ENCODE assay signal across 13 mouse cellular contexts in the genomic region with DNA sequence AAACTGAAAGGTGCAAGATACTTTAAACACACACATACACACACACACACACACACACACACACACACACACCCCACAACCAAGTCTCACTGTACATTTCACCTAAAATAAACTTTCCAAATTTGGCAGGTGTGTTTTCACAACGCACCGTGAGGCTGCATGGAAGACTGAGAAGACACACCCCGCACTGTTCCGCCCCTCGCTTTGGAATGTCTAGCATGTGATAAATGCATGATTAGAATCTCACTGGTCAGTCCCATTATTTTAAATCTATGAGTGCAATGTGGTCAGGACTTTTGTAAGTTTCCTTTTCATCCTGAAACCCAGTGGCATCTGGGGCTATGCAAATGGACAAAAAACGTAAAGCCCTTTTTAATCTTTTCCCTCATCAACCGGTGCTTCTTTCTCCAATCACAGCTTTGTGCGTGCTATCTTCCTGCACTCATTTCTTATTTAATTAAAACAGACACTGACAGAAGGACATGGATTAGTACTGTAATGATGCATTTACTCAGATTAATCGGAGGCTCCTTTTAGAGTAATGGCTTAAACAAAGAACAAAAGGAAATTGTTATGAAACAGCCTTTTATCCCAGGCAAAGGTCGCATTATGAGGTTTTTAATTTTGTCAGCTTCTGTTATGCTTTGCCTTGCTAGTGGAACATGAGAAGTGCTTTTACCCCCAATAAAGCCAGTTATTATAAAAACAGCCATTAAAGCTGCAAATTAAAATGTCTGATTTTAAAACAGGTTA.
A peak's percentile ranks its signal among the peaks of the same experiment; 100 is the strongest.
DNase-seq lines count a peak whose midpoint lies in the region; ATAC-seq lines count a peak whose summit lies in the region.
"Had no signal": no experiment of that assay in that cellular context is flagged by ENCODE, and none has a peak within 500 bp of the region (broad histone marks: within the 10 kb centered on the region; RNA-seq: fewer than 3 reads in every experiment).

No protein-coding gene starts in this region.

- H3K9me3 ChIP-seq in heart, embryonic 13.5 days, result no peaks in the 10 kb centered on the region
- H3K9me3 ChIP-seq in hindbrain, embryonic 16.5 days (ENCODE audit: control insufficient read depth, low read length), result no peaks in the 10 kb centered on the region
- no peaks in the 10 kb centered on the region for H3K9me3 ChIP-seq in liver, embryonic 11.5 days (ENCODE audit: control insufficient read depth, low read length)

- H3K27me3 ChIP-seq in heart, embryonic 13.5 days (replicated peaks), result no peaks in the 10 kb centered on the region
- H3K27me3 ChIP-seq in hindbrain, embryonic 16.5 days (replicated peaks; ENCODE audit: control insufficient read depth, insufficient read depth, low read length), result no peaks in the 10 kb centered on the region
- H3K27me3 ChIP-seq in liver, embryonic 11.5 days (replicated peaks; ENCODE audit: control insufficient read depth, insufficient read depth, low read length), result no peaks in the 10 kb centered on the region

- no peak overlapping the region for H3K9ac ChIP-seq in heart, embryonic 13.5 days
- no peak overlapping the region for H3K9ac ChIP-seq in hindbrain, embryonic 16.5 days (ENCODE audit: low read depth, low read length)
- no peak overlapping the region for H3K9ac ChIP-seq in liver, embryonic 11.5 days (ENCODE audit: low read depth, low read length)

- H3K4me1 ChIP-seq in heart, embryonic 13.5 days, result peaks cover 35% of the 10 kb centered on the region
- peaks cover 20% of the 10 kb centered on the region for H3K4me1 ChIP-seq in hindbrain, embryonic 16.5 days (ENCODE audit: control insufficient read depth, insufficient read depth, low read depth, low read length)
- H3K4me1 ChIP-seq in liver, embryonic 11.5 days (replicated peaks; ENCODE audit: control insufficient read depth, insufficient read depth, low read length), result no peaks in the 10 kb centered on the region; the same call in none of the 2 replicates

- intact Hi-C loops in heart, postnatal 10 days (cut with DNase I), result no loop called here

- no peaks in the 10 kb centered on the region for H3K36me3 ChIP-seq in heart, embryonic 13.5 days
- H3K36me3 ChIP-seq in hindbrain, embryonic 16.5 days (ENCODE audit: control insufficient read depth, insufficient read depth, low read length), result no peaks in the 10 kb centered on the region
- no peaks in the 10 kb centered on the region for H3K36me3 ChIP-seq in liver, embryonic 11.5 days (ENCODE audit: control insufficient read depth, insufficient read depth, low read length)

- no peak for DNase-seq in heart, postnatal 10 days
- DNase-seq in Muller cell, postnatal 12 days (ENCODE audit: inconsistent ontology term), result peak; percentile 85
- peak; percentile 18 for DNase-seq in lung, postnatal 10 days
- DNase-seq in urinary bladder, postnatal 4 days (ENCODE audit: low spot score in 2 of 2), result no peak
- DNase-seq in liver, embryonic 11.5 days (ENCODE audit: low spot score), result no peak
- DNase-seq: B cell, adult 2 months; cerebellum, postnatal 36 days; gastrocnemius, adult 2 months; layer of hippocampus, postnatal 36 days; right cerebral cortex, postnatal 14 days had no signal

- H3K27ac ChIP-seq in heart, embryonic 13.5 days (replicated peaks), result no peak overlapping the region
- H3K27ac ChIP-seq in hindbrain, embryonic 16.5 days (ENCODE audit: low read depth, low read length), result no peak overlapping the region
- H3K27ac ChIP-seq in liver, embryonic 11.5 days (ENCODE audit: low read depth, low read length), result no peak overlapping the region
- H3K27ac ChIP-seq: gastrocnemius, adult 2 months had no signal

- peak overlapping the region; percentile 37 for H3K4me2 ChIP-seq in heart, embryonic 13.5 days
- H3K4me2 ChIP-seq in hindbrain, embryonic 16.5 days (ENCODE audit: low read length), result 0 out of 2 replicates have a peak overlapping the region, but pooled peaks have one; percentile 19
- no peak overlapping the region for H3K4me2 ChIP-seq in liver, embryonic 11.5 days

- 42% methylated on average over 10 of the region's 10 CpGs for WGBS in heart, embryonic 13.5 days
- WGBS in hindbrain, embryonic 16.5 days, result 21% methylated on average over 10 of the region's 10 CpGs
- 59% methylated on average over 10 of the region's 10 CpGs for WGBS in liver, embryonic 11.5 days

- ATAC-seq in heart, embryonic 13.5 days (ENCODE audit: extremely low read depth, insufficient number of reproducible peaks, low FRiP score, low TSS enrichment), result no peak
- no peak; the same call in 1 of the 2 replicates for ATAC-seq in hindbrain, embryonic 16.5 days
- no peak for ATAC-seq in erythroid progenitor cell, adult 5-6 weeks (replicated peaks; ENCODE audit: low FRiP score, poor library complexity, severe bottlenecking)
- no peak for ATAC-seq in liver, embryonic 11.5 days (replicated peaks; ENCODE audit: low FRiP score)

- H3K4me3 ChIP-seq in heart, embryonic 13.5 days, result no peak overlapping the region
- H3K4me3 ChIP-seq in hindbrain, embryonic 16.5 days (ENCODE audit: low read length), result no peak overlapping the region
- H3K4me3 ChIP-seq in liver, embryonic 11.5 days (ENCODE audit: low read depth, low read length), result no peak overlapping the region
- H3K4me3 ChIP-seq: gastrocnemius, adult 2 months had no signal

Comparison
In these comparisons a context has a peak if more than half of its experiments do, and no peak if none do; other contexts are left out.
1. DNase-seq: peak in Muller cell, postnatal 12 days (single experiment) and lung, postnatal 10 days (single experiment); none in heart, postnatal 10 days (0 of 2), urinary bladder, postnatal 4 days (0 of 2) and liver, embryonic 11.5 days (single experiment).